Mouse (Mus musculus): Measurements from ENCODE around the gene Ppp4r2. TPM values are rescaled to one million over a fixed set of nuclear protein-coding genes. Genes with fewer than 3 reads are reported as not detected.
"Not testable (repeated sequence)": the region's sequence is repeated elsewhere in the genome, so short reads cannot be mapped to it uniquely, and the experiment has no call there.

Gene Ppp4r2
- polyA plus RNA-seq, 1 experiment from 2014 or later, result 29.5 TPM

- 32% methylated on average over 9 of the region's 9 CpGs for WGBS
- no peak for DNase-seq (ENCODE audit: low spot score)
Observed at GRCm38 (mm10) chr6:100834489-100835160, 1.2 kb downstream of the Ppp4r2 start.

GRCm38 (mm10) chr6:100845058-100845457, 11.6 kb downstream of the Ppp4r2 start:
- Histone ChIP-seq H3K4me1 (ENCODE audit: control insufficient read depth, insufficient read depth, low read length) (no peaks in the 10 kb centered on the region), H3K4me2 (ENCODE audit: low read depth, low read length) (no peak overlapping the region), H3K27ac (replicated peaks; ENCODE audit: low read depth, low read length) (no peak overlapping the region), H3K4me3 (ENCODE audit: low read depth, low read length) (no peak overlapping the region), H3K36me3 (ENCODE audit: control insufficient read depth, insufficient read depth, low read length) (peaks cover 63% of the 10 kb centered on the region), H3K9me3 (ENCODE audit: control insufficient read depth, low read length) (no peaks in the 10 kb centered on the region), H3K27me3 (replicated peaks; ENCODE audit: control insufficient read depth, insufficient read depth, low read length) (no peaks in the 10 kb centered on the region), H3K9ac (ENCODE audit: low read depth, low read length) (no peak overlapping the region)
- ATAC-seq (ENCODE audit: low read depth) (no peak), DNase-seq (ENCODE audit: low spot score) (no peak)
- WGBS, result 95% methylated on average over 4 of the region's 4 CpGs

More at GRCm38 (mm10) chr6:100834489-100835160, 1.2 kb downstream of the Ppp4r2 start:
- Histone ChIP-seq H3K9me3 (ENCODE audit: control insufficient read depth, low read length) (no peaks in the 10 kb centered on the region), H3K27me3 (replicated peaks; ENCODE audit: control insufficient read depth, insufficient read depth, low read length) (no peaks in the 10 kb centered on the region), H3K4me2 (ENCODE audit: low read depth, low read length) (peak overlapping the region; percentile 58), H3K9ac (ENCODE audit: low read depth, low read length) (peak overlapping the region; percentile 89), H3K36me3 (ENCODE audit: control insufficient read depth, insufficient read depth, low read length) (peaks cover 49% of the 10 kb centered on the region), H3K27ac (replicated peaks; ENCODE audit: low read depth, low read length) (peak overlapping the region; percentile 94; the same call in 1 of the 2 replicates), H3K4me1 (ENCODE audit: control insufficient read depth, insufficient read depth, low read length) (peaks cover 7% of the 10 kb centered on the region; the same call in 1 of the 2 replicates), H3K4me3 (ENCODE audit: low read depth, low read length) (peak overlapping the region; percentile 87)
- no peak for ATAC-seq (ENCODE audit: low read depth)

GRCm38 (mm10) chr6:100847264-100847663, 13.8 kb downstream of the Ppp4r2 start:
- H3K27me3 ChIP-seq (replicated peaks; ENCODE audit: control insufficient read depth, insufficient read depth, low read length), result no peaks in the 10 kb centered on the region
- H3K4me3 ChIP-seq (ENCODE audit: low read depth, low read length), result no peak overlapping the region
- ATAC-seq (ENCODE audit: low read depth) (no peak), DNase-seq (ENCODE audit: low spot score) (no peak)
- no peak overlapping the region for H3K4me2 ChIP-seq (ENCODE audit: low read depth, low read length)
- H3K36me3 ChIP-seq (ENCODE audit: control insufficient read depth, insufficient read depth, low read length), result peaks cover 56% of the 10 kb centered on the region
- H3K4me1 ChIP-seq (ENCODE audit: control insufficient read depth, insufficient read depth, low read length), result no peaks in the 10 kb centered on the region
- WGBS, result 80% methylated on average over 5 of the region's 5 CpGs
- no peak overlapping the region for H3K9ac ChIP-seq (ENCODE audit: low read depth, low read length)
- no peaks in the 10 kb centered on the region for H3K9me3 ChIP-seq (ENCODE audit: control insufficient read depth, low read length)
- H3K27ac ChIP-seq (replicated peaks; ENCODE audit: low read depth, low read length), result no peak overlapping the region

GRCm38 (mm10) chr6:100848682-100849375, 15.4 kb downstream of the Ppp4r2 start:
- no peak for ATAC-seq (ENCODE audit: low read depth)
- 87% methylated on average over 9 of the region's 9 CpGs for WGBS

GRCm38 (mm10) chr6:100850671-100851081, 17.3 kb downstream of the Ppp4r2 start:
- Histone ChIP-seq H3K4me1 (ENCODE audit: control insufficient read depth, insufficient read depth, low read length) (no peaks in the 10 kb centered on the region), H3K9ac (ENCODE audit: low read depth, low read length) (no peak overlapping the region), H3K9me3 (ENCODE audit: control insufficient read depth, low read length) (no peaks in the 10 kb centered on the region), H3K36me3 (ENCODE audit: control insufficient read depth, insufficient read depth, low read length) (peaks cover 49% of the 10 kb centered on the region), H3K27ac (replicated peaks; ENCODE audit: low read depth, low read length) (no peak overlapping the region), H3K27me3 (replicated peaks; ENCODE audit: control insufficient read depth, insufficient read depth, low read length) (no peaks in the 10 kb centered on the region), H3K4me3 (ENCODE audit: low read depth, low read length) (no peak overlapping the region), H3K4me2 (ENCODE audit: low read depth, low read length) (no peak overlapping the region)
- DNase-seq (ENCODE audit: low spot score) (no peak), ATAC-seq (ENCODE audit: low read depth) (no peak)
- 83% methylated on average over 9 of the region's 9 CpGs for WGBS

More at GRCm38 (mm10) chr6:100848682-100849375, 15.4 kb downstream of the Ppp4r2 start:
- Histone ChIP-seq H3K4me3 (ENCODE audit: low read depth, low read length) (no peak overlapping the region), H3K4me2 (ENCODE audit: low read depth, low read length) (no peak overlapping the region), H3K27ac (replicated peaks; ENCODE audit: low read depth, low read length) (no peak overlapping the region), H3K36me3 (ENCODE audit: control insufficient read depth, insufficient read depth, low read length) (peaks cover 48% of the 10 kb centered on the region), H3K4me1 (ENCODE audit: control insufficient read depth, insufficient read depth, low read length) (no peaks in the 10 kb centered on the region), H3K9ac (ENCODE audit: low read depth, low read length) (no peak overlapping the region), H3K9me3 (ENCODE audit: control insufficient read depth, low read length) (no peaks in the 10 kb centered on the region), H3K27me3 (replicated peaks; ENCODE audit: control insufficient read depth, insufficient read depth, low read length) (no peaks in the 10 kb centered on the region)
- DNase-seq (ENCODE audit: low spot score), result no peak

GRCm38 (mm10) chr6:100851083-100851482, 17.7 kb downstream of the Ppp4r2 start:
- H3K27me3 ChIP-seq (replicated peaks; ENCODE audit: control insufficient read depth, insufficient read depth, low read length), result no peaks in the 10 kb centered on the region
- H3K4me1 ChIP-seq (ENCODE audit: control insufficient read depth, insufficient read depth, low read length), result no peaks in the 10 kb centered on the region
- no peak overlapping the region for H3K4me3 ChIP-seq (ENCODE audit: low read depth, low read length)
- H3K4me2 ChIP-seq (ENCODE audit: low read depth, low read length), result no peak overlapping the region
- H3K9me3 ChIP-seq (ENCODE audit: control insufficient read depth, low read length), result no peaks in the 10 kb centered on the region
- H3K9ac ChIP-seq (ENCODE audit: low read depth, low read length), result no peak overlapping the region
- H3K27ac ChIP-seq (replicated peaks; ENCODE audit: low read depth, low read length), result no peak overlapping the region
- DNase-seq (ENCODE audit: low spot score) (no peak), ATAC-seq (ENCODE audit: low read depth) (no peak)
- WGBS, result 90% methylated on average over 5 of the region's 5 CpGs
- H3K36me3 ChIP-seq (ENCODE audit: control insufficient read depth, insufficient read depth, low read length), result peaks cover 54% of the 10 kb centered on the region

GRCm38 (mm10) chr6:100865321-100865720, 31.9 kb downstream of the Ppp4r2 start:
- no peaks in the 10 kb centered on the region for H3K9me3 ChIP-seq (ENCODE audit: control insufficient read depth, low read length)
- H3K36me3 ChIP-seq (ENCODE audit: control insufficient read depth, insufficient read depth, low read length), result peaks cover 50% of the 10 kb centered on the region
- 81% methylated on average over 6 of the region's 6 CpGs for WGBS
- H3K27ac ChIP-seq (replicated peaks; ENCODE audit: low read depth, low read length), result no peak overlapping the region
- H3K4me3 ChIP-seq (ENCODE audit: low read depth, low read length), result no peak overlapping the region
- no peak for DNase-seq (ENCODE audit: low spot score)
- no peak overlapping the region for H3K9ac ChIP-seq (ENCODE audit: low read depth, low read length)
- no peaks in the 10 kb centered on the region for H3K4me1 ChIP-seq (ENCODE audit: control insufficient read depth, insufficient read depth, low read length)
- peak; percentile 33; the same call in 1 of the 2 replicates for ATAC-seq (ENCODE audit: low read depth)
- no peak overlapping the region for H3K4me2 ChIP-seq (ENCODE audit: low read depth, low read length)
- no peaks in the 10 kb centered on the region for H3K27me3 ChIP-seq (replicated peaks; ENCODE audit: control insufficient read depth, insufficient read depth, low read length)

- not testable (repeated sequence) for H3K4me3 ChIP-seq (ENCODE audit: low read depth, low read length); H3K27ac ChIP-seq (replicated peaks; ENCODE audit: low read depth, low read length); H3K4me2 ChIP-seq (ENCODE audit: low read depth, low read length); H3K4me1 ChIP-seq (ENCODE audit: control insufficient read depth, insufficient read depth, low read length); H3K9ac ChIP-seq (ENCODE audit: low read depth, low read length); H3K9me3 ChIP-seq (ENCODE audit: control insufficient read depth, low read length); ATAC-seq (ENCODE audit: low read depth); DNase-seq (ENCODE audit: low spot score); H3K27me3 ChIP-seq (replicated peaks; ENCODE audit: control insufficient read depth, insufficient read depth, low read length)
- H3K36me3 ChIP-seq (ENCODE audit: control insufficient read depth, insufficient read depth, low read length), result peaks cover 50% of the 10 kb centered on the region
- 55% methylated on average over 4 of the region's 5 CpGs for WGBS
Observed at GRCm38 (mm10) chr6:100865788-100866187, 32.4 kb downstream of the Ppp4r2 start.
